Mouse (Mus musculus) forebrain, embryonic 13.5 days (tissue): Measurements from ENCODE around the gene Tmem176a. TPM values are rescaled to one million over a fixed set of nuclear protein-coding genes. Genes with fewer than 3 reads are reported as not detected.

Source experiments
- ATAC-seq: fragments of 200-750 bp; cut with Nextera tagmentation; 2 replicates; pipeline ENCODE4 v1.8.0; 2017
- H3K27ac ChIP-seq: fragments of 300-500 bp; sonication (generic); 2 replicates; pipeline ENCODE4 v1.5.1; 2015; ENCODE audit warnings: inconsistent platforms, mild to moderate bottlenecking, moderate library complexity
- H3K27me3 ChIP-seq: fragments of 300-500 bp; sonication (generic); 2 replicates; pipeline ENCODE4 v1.6.1; 2015; ENCODE audit warnings: mild to moderate bottlenecking, inconsistent platforms
- H3K36me3 ChIP-seq: fragments of 300-500 bp; sonication (generic); 2 replicates; pipeline ENCODE4 v1.6.1; 2015; ENCODE audit warnings: mild to moderate bottlenecking, inconsistent platforms; ENCODE audit not compliant: poor library complexity, severe bottlenecking
- H3K4me1 ChIP-seq: fragments of 300-500 bp; sonication (generic); 2 replicates; pipeline ENCODE4 v1.6.1; 2015; ENCODE audit warnings: inconsistent platforms
- H3K4me2 ChIP-seq: fragments of 300-500 bp; sonication (generic); 2 replicates; pipeline ENCODE4 v1.6.1; 2015; ENCODE audit warnings: inconsistent platforms, mild to moderate bottlenecking, moderate library complexity
- H3K4me3 ChIP-seq: fragments of 300-500 bp; sonication (generic); 2 replicates; pipeline ENCODE4 v1.5.1; 2015; ENCODE audit warnings: mild to moderate bottlenecking, inconsistent platforms
- H3K9ac ChIP-seq: fragments of 300-500 bp; sonication (generic); 2 replicates; pipeline ENCODE4 v1.6.1; 2015; ENCODE audit warnings: mild to moderate bottlenecking, inconsistent platforms
- H3K9me3 ChIP-seq: fragments of 300-500 bp; sonication (generic); replicated peaks from 2 replicates; pipeline ENCODE4 v1.6.1; 2016; ENCODE audit warnings: inconsistent platforms
- WGBS: fragments of 180-500 bp; shearing (Covaris S2); methylation state at CpG from one replicate; pipeline ENCODE4 v1.1.7; 2015; 5-methylcytosine and 5-hydroxymethylcytosine counted together
- polyA plus RNA-seq: library from polyadenylated mRNA; unstranded; fragments of >200 nt; fragmentation: Nextera tagmentation; extraction: Ambion mirVana; gene quantifications from 2 replicates; pipeline ENCODE4 v1.2.1, GENCODE M21; 2015

Tmem176a gene
- polyA plus RNA-seq, 1 experiment from 2014 or later, result 10.9 TPM

- no peaks in the 10 kb centered on the region for H3K4me1 ChIP-seq
- H3K4me2 ChIP-seq, result no peak overlapping the region
- H3K9me3 ChIP-seq, result no peaks in the 10 kb centered on the region
- 87% methylated on average over 1 of the region's 1 CpGs for WGBS
- H3K27me3 ChIP-seq, result no peaks in the 10 kb centered on the region
- H3K27ac ChIP-seq, result no peak overlapping the region
- no peak overlapping the region for H3K9ac ChIP-seq
- peaks cover 29% of the 10 kb centered on the region for H3K36me3 ChIP-seq
- ATAC-seq, result no peak
- no peak overlapping the region for H3K4me3 ChIP-seq
Observed at GRCm38 (mm10) chr6:48830241-48830640, 10.5 kb upstream of the Tmem176a start.

- no peak for ATAC-seq
- H3K27ac ChIP-seq, result no peak overlapping the region
- H3K4me3 ChIP-seq, result no peak overlapping the region
- H3K4me1 ChIP-seq, result no peaks in the 10 kb centered on the region
- H3K27me3 ChIP-seq, result no peaks in the 10 kb centered on the region
- WGBS, result 88% methylated on average over 5 of the region's 5 CpGs
- no peak overlapping the region for H3K9ac ChIP-seq
- H3K36me3 ChIP-seq, result peaks cover 38% of the 10 kb centered on the region
- no peak overlapping the region for H3K4me2 ChIP-seq
- H3K9me3 ChIP-seq, result no peaks in the 10 kb centered on the region
Observed at GRCm38 (mm10) chr6:48831141-48831540, 9.6 kb upstream of the Tmem176a start.

GRCm38 (mm10) chr6:48832426-48832825 is 8.3 kb upstream of the Tmem176a start:
- Histone ChIP-seq H3K27me3 (no peaks in the 10 kb centered on the region), H3K9ac (no peak overlapping the region), H3K36me3 (peaks cover 47% of the 10 kb centered on the region), H3K4me1 (no peaks in the 10 kb centered on the region), H3K27ac (no peak overlapping the region), H3K4me2 (no peak overlapping the region), H3K9me3 (no peaks in the 10 kb centered on the region), H3K4me3 (no peak overlapping the region)
- 83% methylated on average over 1 of the region's 1 CpGs for WGBS
- no peak for ATAC-seq

- Histone ChIP-seq H3K4me1 (peaks cover 7% of the 10 kb centered on the region), H3K4me2 (no peak overlapping the region), H3K27me3 (no peaks in the 10 kb centered on the region), H3K4me3 (no peak overlapping the region), H3K9me3 (no peaks in the 10 kb centered on the region), H3K27ac (no peak overlapping the region), H3K9ac (no peak overlapping the region), H3K36me3 (peaks cover 50% of the 10 kb centered on the region)
- WGBS, result 95% methylated on average over 4 of the region's 4 CpGs
- ATAC-seq, result no peak
Observed at GRCm38 (mm10) chr6:48833515-48833914, 7.2 kb upstream of the Tmem176a start.

- H3K9me3 ChIP-seq, result no peaks in the 10 kb centered on the region
- peaks cover 50% of the 10 kb centered on the region for H3K36me3 ChIP-seq
- no peaks in the 10 kb centered on the region for H3K27me3 ChIP-seq
- no peak overlapping the region for H3K9ac ChIP-seq
- peaks cover 23% of the 10 kb centered on the region for H3K4me1 ChIP-seq
- H3K27ac ChIP-seq, result no peak overlapping the region
- WGBS, result 90% methylated on average over 5 of the region's 5 CpGs
- ATAC-seq, result no peak
- H3K4me3 ChIP-seq, result no peak overlapping the region
- no peak overlapping the region for H3K4me2 ChIP-seq
Observed at GRCm38 (mm10) chr6:48835241-48835640, 5.5 kb upstream of the Tmem176a start.

GRCm38 (mm10) chr6:48836146-48836545 is 4.6 kb upstream of the Tmem176a start:
- Histone ChIP-seq H3K4me2 (no peak overlapping the region), H3K9ac (no peak overlapping the region), H3K27ac (no peak overlapping the region), H3K9me3 (no peaks in the 10 kb centered on the region), H3K27me3 (no peaks in the 10 kb centered on the region), H3K36me3 (peaks cover 50% of the 10 kb centered on the region), H3K4me1 (peaks cover 32% of the 10 kb centered on the region), H3K4me3 (no peak overlapping the region)
- no peak for ATAC-seq
- 90% methylated on average over 5 of the region's 5 CpGs for WGBS

GRCm38 (mm10) chr6:48837516-48837915 is 3.2 kb upstream of the Tmem176a start:
- no peak for ATAC-seq
- Histone ChIP-seq H3K9ac (no peak overlapping the region), H3K27me3 (no peaks in the 10 kb centered on the region), H3K4me3 (no peak overlapping the region), H3K27ac (no peak overlapping the region), H3K36me3 (peaks cover 49% of the 10 kb centered on the region), H3K4me2 (no peak overlapping the region), H3K4me1 (peaks cover 45% of the 10 kb centered on the region), H3K9me3 (no peaks in the 10 kb centered on the region)
- WGBS, result 86% methylated on average over 7 of the region's 7 CpGs

- Histone ChIP-seq H3K9ac (no peak overlapping the region), H3K27me3 (no peaks in the 10 kb centered on the region), H3K4me2 (peak overlapping the region; percentile 69), H3K9me3 (no peaks in the 10 kb centered on the region), H3K4me3 (no peak overlapping the region), H3K36me3 (peaks cover 39% of the 10 kb centered on the region), H3K4me1 (peaks cover 49% of the 10 kb centered on the region), H3K27ac (no peak overlapping the region)
- no peak for ATAC-seq
- 75% methylated on average over 6 of the region's 6 CpGs for WGBS
Observed at GRCm38 (mm10) chr6:48838321-48839080, 2.2 kb upstream of the Tmem176a start.

- ATAC-seq, result peak; percentile 94
- peak within 1 kb of the TSS; percentile 69 for H3K4me2 ChIP-seq
- WGBS, result 8% methylated on average over 6 of the region's 6 CpGs
- H3K27ac ChIP-seq, result peak within 1 kb of the TSS; percentile 79
- H3K27me3 ChIP-seq, result no peaks in the 10 kb centered on the region
- H3K4me1 ChIP-seq, result peaks cover 49% of the 10 kb centered on the region
- H3K9ac ChIP-seq, result peak within 1 kb of the TSS; percentile 59
- H3K9me3 ChIP-seq, result no peaks in the 10 kb centered on the region
- H3K4me3 ChIP-seq, result peak within 1 kb of the TSS; percentile 43
- peaks cover 13% of the 10 kb centered on the region; the same call in 1 of the 2 replicates for H3K36me3 ChIP-seq
Observed at GRCm38 (mm10) chr6:48840973-48841625, 380 bp downstream of the Tmem176a start, which contains the start of gene Tmem176b. TSS of gene Tmem176b (minus strand) at chr6:48841496.

- Histone ChIP-seq H3K9me3 (no peaks in the 10 kb centered on the region), H3K4me3 (no peak overlapping the region), H3K27ac (no peak overlapping the region), H3K4me1 (peaks cover 49% of the 10 kb centered on the region), H3K36me3 (0 out of 2 replicates have a peak, but pooled peaks cover 5% of the 10 kb centered on the region), H3K27me3 (no peaks in the 10 kb centered on the region), H3K9ac (no peak overlapping the region), H3K4me2 (peak overlapping the region; percentile 69)
- ATAC-seq, result no peak
- 78% methylated on average over 11 of the region's 11 CpGs for WGBS
Observed at GRCm38 (mm10) chr6:48842111-48842842, 1.6 kb downstream of the Tmem176a start.

- Histone ChIP-seq H3K9me3 (no peaks in the 10 kb centered on the region), H3K9ac (no peak overlapping the region), H3K4me1 (peaks cover 28% of the 10 kb centered on the region), H3K27ac (no peak overlapping the region), H3K27me3 (no peaks in the 10 kb centered on the region), H3K4me2 (no peak overlapping the region), H3K36me3 (no peaks in the 10 kb centered on the region), H3K4me3 (no peak overlapping the region)
- WGBS, result 74% methylated on average over 4 of the region's 4 CpGs
- no peak for ATAC-seq
Observed at GRCm38 (mm10) chr6:48845086-48845485, 4.4 kb downstream of the Tmem176a start.
